Mouse (Mus musculus) CD4-positive, CD25-positive, alpha-beta regulatory T cell (primary cell): ENCODE results near the gene Mal. TPM values are rescaled to one million over a fixed set of nuclear protein-coding genes. Genes with fewer than 3 reads are reported as not detected.

Experiments
- polyA plus RNA-seq: library from polyadenylated mRNA; unstranded; fragments of 100-300 nt; shearing (Covaris generic); gene quantifications from one replicate; pipeline ENCODE4 v1.2.1, GENCODE M21; 2017

The Mal gene
- not detected for polyA plus RNA-seq

DNA sequence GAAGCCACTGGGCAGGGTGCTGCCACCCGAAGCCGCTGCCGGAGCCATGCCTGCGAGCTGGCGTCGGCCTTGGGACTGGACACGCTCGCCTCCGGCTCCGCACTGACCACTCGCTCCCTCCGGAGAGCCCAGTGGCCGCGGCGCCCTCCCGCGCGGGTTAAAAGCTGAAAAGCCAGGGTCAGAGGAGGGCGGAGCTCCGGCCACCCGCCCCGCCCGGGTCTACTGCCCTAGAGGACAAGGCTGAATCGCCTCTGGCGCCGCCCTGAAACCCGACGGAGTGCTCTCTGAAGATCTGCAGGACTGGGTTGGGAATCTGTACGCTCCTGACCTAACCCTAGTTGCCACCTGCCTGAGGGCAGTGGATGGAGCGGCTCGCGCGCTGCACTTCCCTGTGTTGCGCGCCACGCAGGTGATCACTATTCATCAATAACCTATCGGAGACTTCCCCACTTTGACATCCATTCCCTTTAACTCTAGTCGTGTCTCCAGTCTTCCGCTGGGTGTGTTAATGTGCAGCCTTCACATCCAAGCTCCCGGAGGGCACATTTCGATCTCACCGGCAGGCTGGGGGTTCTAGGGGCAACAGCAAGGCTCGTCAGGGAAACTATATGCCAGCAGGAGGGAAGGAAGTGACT, at the start of gene Mal:
TSS of gene Mal (minus strand) at position 610 of the 635 bp plus-strand sequence.

DNA sequence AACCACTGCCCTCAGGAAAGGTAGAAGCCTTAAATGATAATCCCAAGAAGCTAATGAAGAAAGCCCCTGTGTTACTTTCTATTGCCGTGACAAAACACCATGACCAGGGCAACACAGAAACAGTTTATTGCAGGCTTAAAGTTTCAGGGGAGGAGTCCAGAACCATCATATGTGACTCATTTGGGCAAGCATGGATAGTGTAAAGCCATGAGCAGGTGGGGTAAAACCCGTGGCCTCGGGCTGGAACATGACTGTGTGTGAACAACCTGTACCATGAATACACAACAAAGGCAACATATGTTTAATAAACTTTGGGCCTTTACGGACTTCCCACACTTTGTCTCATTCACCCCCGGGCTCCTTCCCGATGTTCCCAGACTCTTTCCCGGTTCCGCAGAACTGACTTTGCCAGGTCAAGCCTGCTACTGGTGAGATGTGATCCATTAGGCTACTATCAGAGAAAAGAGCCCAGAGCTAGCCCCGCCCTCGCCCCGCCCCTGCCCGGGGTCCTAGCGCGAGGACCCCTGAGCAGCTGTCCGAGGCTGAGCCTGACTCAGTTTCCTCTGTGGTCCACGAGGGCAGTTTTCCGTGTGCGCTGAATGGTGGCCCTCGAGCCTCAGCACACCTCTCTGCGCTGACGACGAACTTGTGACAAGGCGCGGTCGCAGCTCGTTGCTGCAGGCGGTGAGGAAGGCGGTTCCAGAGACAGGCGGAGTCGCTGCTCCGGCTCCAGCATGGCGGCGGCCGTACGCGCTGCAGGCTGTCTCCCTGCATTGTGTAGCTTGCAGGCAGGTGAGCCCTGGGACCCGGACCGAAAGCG, 69.6 kb downstream of the Mal start, which contains the start of the genes Zfp661 and Mrps5:
TSS of gene Zfp661 (minus strand) at position 401 of the 820 bp plus-strand sequence.
TSS of gene Mrps5 (plus strand) at position 529 of the 820 bp plus-strand sequence.

Other genes with a start within 250 kb of the Mal start
- gene Gpat2, start 231.5 kb downstream of the Mal start, polyA plus RNA-seq = 0.68 TPM
- 29.0 TPM for gene Fahd2a, start 212.1 kb downstream of the Mal start, polyA plus RNA-seq
- not detected for gene Kcnip3, start 134.6 kb downstream of the Mal start, polyA plus RNA-seq
- 0.04 TPM for gene Prom2, start 115.2 kb downstream of the Mal start, polyA plus RNA-seq
- 3.8 TPM for gene Zfp661, start 69.6 kb downstream of the Mal start, polyA plus RNA-seq
- gene Mrps5, start 69.5 kb downstream of the Mal start, polyA plus RNA-seq = 142 TPM
- gene Mall, start 73.2 kb upstream of the Mal start, polyA plus RNA-seq = not detected
- 0.44 TPM for gene Nphp1, start 132.2 kb upstream of the Mal start, polyA plus RNA-seq
- gene Mtln, start 135.8 kb upstream of the Mal start, polyA plus RNA-seq = 36.3 TPM
- 0.96 TPM for gene Bub1, start 175.2 kb upstream of the Mal start, polyA plus RNA-seq
- 1.3 TPM for gene Acoxl, start 182.2 kb upstream of the Mal start, polyA plus RNA-seq